Comparison of ENCODE assay signal across 14 mouse cellular contexts in the genomic region with DNA sequence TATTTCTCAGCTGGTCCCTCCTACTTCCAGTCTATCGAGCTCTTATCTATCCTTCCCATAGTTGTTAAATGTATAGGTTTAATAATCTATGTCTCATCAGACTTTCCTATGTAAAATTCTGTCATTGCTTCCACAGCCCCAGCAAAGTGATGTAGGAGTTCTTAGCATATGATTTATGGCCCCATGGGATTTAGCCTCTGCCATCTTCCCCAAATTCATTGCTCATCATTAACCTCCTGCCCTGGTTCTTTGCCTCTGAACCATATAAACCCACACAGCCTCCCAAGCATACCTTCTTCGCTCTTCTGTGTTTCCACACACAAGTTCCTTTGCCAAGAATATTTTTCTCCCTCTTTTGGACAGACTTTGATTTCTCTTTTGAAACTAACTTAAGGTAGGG.
"Had no signal": no experiment of that assay in that cellular context is flagged by ENCODE, and none has a peak within 500 bp of the region (broad histone marks: within the 10 kb centered on the region; RNA-seq: fewer than 3 reads in every experiment).

No protein-coding gene starts in this region.

- DNase-seq: gastrocnemius, postnatal 14 days; gastrocnemius, postnatal 36 days; heart, adult 11 months; heart, adult 2 months; heart, postnatal 14 days; heart, postnatal 36 days; kidney, adult 11 months; kidney, adult 2 months; kidney, adult 9 months; kidney, postnatal 14 days; kidney, postnatal 36 days; layer of hippocampus, adult 9-11 months; layer of hippocampus, postnatal 36 days; left cerebral cortex, postnatal 4 days had no signal
